Mouse (Mus musculus) MN1 (cell line): Measurements from ENCODE around the gene Zfp384.

Experiments used
- DNase-seq: peaks from one replicate; pipeline ENCODE4 v3.0.0-alpha.2; 2016; ENCODE audit warnings: low spot score

The Zfp384 gene

GRCm38 (mm10) chr6:125082801-125083386 lies 73.9 kb downstream of the Zfp384 start:
- DNase-seq = no peak

DNA sequence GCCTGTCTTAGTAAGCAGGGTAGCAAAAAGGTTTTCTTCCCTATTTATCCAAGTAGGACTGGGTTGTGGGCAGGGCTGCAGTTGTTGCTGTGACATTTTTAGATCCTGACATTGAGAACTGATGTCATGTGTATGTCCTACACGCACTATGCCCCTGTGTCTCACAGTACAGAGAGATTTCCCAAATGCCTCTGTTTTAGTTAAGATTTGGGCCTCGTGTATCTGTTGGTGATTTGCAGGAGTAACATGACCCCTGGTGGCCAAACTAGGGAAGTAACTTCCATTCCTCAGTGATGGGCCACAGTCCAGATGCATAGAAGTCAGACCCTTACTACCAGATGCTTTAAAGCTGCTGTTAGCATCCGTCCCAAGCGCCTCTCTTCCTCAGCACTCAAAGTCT lies 75.5 kb downstream of the Zfp384 start:
- peak; percentile 83 for DNase-seq
